11 mouse cellular contexts compared by ENCODE assay signal in genomic region chr1:51671287-51671686, GRCm38 (mm10).
DNase-seq lines count a peak whose midpoint lies in the region; ATAC-seq and TF ChIP-seq lines count a peak whose summit lies in the region.
"Had no signal": no experiment of that assay in that cellular context is flagged by ENCODE, and none has a peak within 500 bp of the region (broad histone marks: within the 10 kb centered on the region; RNA-seq: fewer than 3 reads in every experiment).

No protein-coding gene starts in this region.

- no peaks in the 10 kb centered on the region for H3K36me3 ChIP-seq in forebrain, embryonic 12.5 days (replicated peaks)
- H3K36me3 ChIP-seq in forebrain, embryonic 10.5 days (replicated peaks) = no peaks in the 10 kb centered on the region
- H3K36me3 ChIP-seq in lung, postnatal 0 days (ENCODE audit: insufficient read depth, low read length) = no peaks in the 10 kb centered on the region
- no peaks in the 10 kb centered on the region for H3K36me3 ChIP-seq in thymus, adult 2 months (ENCODE audit: control insufficient read depth, insufficient read depth, low read length)

- H3K9me3 ChIP-seq in forebrain, embryonic 12.5 days = no peaks in the 10 kb centered on the region
- no peaks in the 10 kb centered on the region for H3K9me3 ChIP-seq in forebrain, embryonic 10.5 days
- H3K9me3 ChIP-seq in lung, postnatal 0 days (ENCODE audit: low read length) = no peaks in the 10 kb centered on the region

- ATAC-seq in forebrain, embryonic 12.5 days (ENCODE audit: low FRiP score) = 0 out of 2 replicates have a peak, but pooled peaks have one; percentile 49
- peak; percentile 87 for ATAC-seq in lung, postnatal 0 days

- no peak overlapping the region for H3K4me2 ChIP-seq in forebrain, embryonic 12.5 days
- no peak overlapping the region for H3K4me2 ChIP-seq in lung, postnatal 0 days (replicated peaks; ENCODE audit: low read depth, low read length)

- peak; percentile 76 for TF ChIP-seq CTCF in lung, postnatal 0 days (IDR thresholded peaks at IDR 0.05)
- no peak for TF ChIP-seq CTCF in thymus, adult 2 months (IDR thresholded peaks at IDR 0.05; ENCODE audit: borderline replicate concordance, control insufficient read depth, extremely low read depth, insufficient read depth, low read length, poor library complexity)

- H3K27ac ChIP-seq in forebrain, embryonic 12.5 days = no peak overlapping the region
- no peak overlapping the region for H3K27ac ChIP-seq in forebrain, embryonic 10.5 days
- no peak overlapping the region for H3K27ac ChIP-seq in lung, postnatal 0 days (ENCODE audit: low read length)
- H3K27ac ChIP-seq in thymus, adult 2 months (ENCODE audit: control insufficient read depth, insufficient read depth, low read length) = no peak overlapping the region

- H3K9ac ChIP-seq in forebrain, embryonic 12.5 days = no peak overlapping the region
- no peak overlapping the region for H3K9ac ChIP-seq in lung, postnatal 0 days (replicated peaks; ENCODE audit: low read depth)

- 0 out of 2 replicates have a peak, but pooled peaks cover 3% of the 10 kb centered on the region for H3K4me1 ChIP-seq in forebrain, embryonic 12.5 days
- peaks cover 9% of the 10 kb centered on the region for H3K4me1 ChIP-seq in forebrain, embryonic 10.5 days
- H3K4me1 ChIP-seq in lung, postnatal 0 days (ENCODE audit: insufficient read depth, low read depth, low read length) = no peaks in the 10 kb centered on the region
- peaks cover 2% of the 10 kb centered on the region for H3K4me1 ChIP-seq in thymus, adult 2 months (replicated peaks; ENCODE audit: control insufficient read depth, insufficient read depth, low read length)

- H3K27me3 ChIP-seq in forebrain, embryonic 12.5 days = no peaks in the 10 kb centered on the region; the same call in 1 of the 2 replicates
- no peaks in the 10 kb centered on the region for H3K27me3 ChIP-seq in forebrain, embryonic 10.5 days (ENCODE audit: poor library complexity, severe bottlenecking)
- no peaks in the 10 kb centered on the region for H3K27me3 ChIP-seq in lung, postnatal 0 days (replicated peaks; ENCODE audit: insufficient read depth, low read length)
- H3K27me3 ChIP-seq in thymus, adult 2 months (ENCODE audit: control insufficient read depth, insufficient read depth, low read length) = no peaks in the 10 kb centered on the region
- H3K27me3 ChIP-seq: CH12.LX had no signal

- TF ChIP-seq POLR2A in thymus, adult 2 months (IDR thresholded peaks at IDR 0.05; ENCODE audit: control insufficient read depth, extremely low read depth, insufficient read depth, low read length, poor library complexity) = no peak

- 59% methylated on average over 3 of the region's 3 CpGs for WGBS in forebrain, embryonic 12.5 days
- 70% methylated on average over 3 of the region's 3 CpGs for WGBS in forebrain, embryonic 10.5 days
- WGBS in lung, postnatal 0 days = 21% methylated on average over 3 of the region's 3 CpGs
- WGBS in thymus, adult 2 months = 44% methylated on average over 3 of the region's 3 CpGs

- H3K4me3 ChIP-seq in forebrain, embryonic 12.5 days (replicated peaks) = no peak overlapping the region
- H3K4me3 ChIP-seq in forebrain, embryonic 10.5 days = no peak overlapping the region
- no peak overlapping the region for H3K4me3 ChIP-seq in lung, postnatal 0 days (ENCODE audit: low read depth, low read length)
- no peak overlapping the region for H3K4me3 ChIP-seq in thymus, adult 2 months (ENCODE audit: control insufficient read depth, insufficient read depth, low read length)
- H3K4me3 ChIP-seq: erythroblast, embryonic 14.5 days; myocyte had no signal

- no peak for TF ChIP-seq EP300 in lung, postnatal 0 days (IDR thresholded peaks at IDR 0.05)

- no peak for DNase-seq in forebrain, embryonic 10.5 days (ENCODE audit: extremely low spot score, low spot score)
- peak; percentile 18 for DNase-seq in right cerebral cortex, postnatal 4 days
- DNase-seq in right cerebral cortex, postnatal 25 days = no peak
- peak; percentile 28 for DNase-seq in kidney, adult 9 months
- peak; percentile 77 for DNase-seq in lung, postnatal 0 days (ENCODE audit: low spot score)
- no peak for DNase-seq in natural killer cell, adult 2 months (ENCODE audit: low spot score in 2 of 2)
- DNase-seq in thymus, adult 2 months = no peak

Comparison
In these comparisons a context has a peak if more than half of its experiments do, and no peak if none do; other contexts are left out.
1. DNase-seq: peak in right cerebral cortex, postnatal 4 days (single experiment), kidney, adult 9 months (single experiment) and lung, postnatal 0 days (single experiment); none in forebrain, embryonic 10.5 days (single experiment), right cerebral cortex, postnatal 25 days (single experiment), natural killer cell, adult 2 months (0 of 2) and thymus, adult 2 months (single experiment).